Mouse (Mus musculus): ENCODE measurements around the gene Susd5.

- TF ChIP-seq POLR2A (IDR thresholded peaks at IDR 0.05; ENCODE audit: control insufficient read depth, low read depth, low read length) (no peak), CTCF (IDR thresholded peaks at IDR 0.05; ENCODE audit: control insufficient read depth, insufficient read depth, insufficient replicate concordance, low read depth, low read length) (no peak)
Observed at GRCm38 (mm10) chr9:114007850-114008350, 49.0 kb upstream of the Susd5 start.
